In the genomic region with DNA sequence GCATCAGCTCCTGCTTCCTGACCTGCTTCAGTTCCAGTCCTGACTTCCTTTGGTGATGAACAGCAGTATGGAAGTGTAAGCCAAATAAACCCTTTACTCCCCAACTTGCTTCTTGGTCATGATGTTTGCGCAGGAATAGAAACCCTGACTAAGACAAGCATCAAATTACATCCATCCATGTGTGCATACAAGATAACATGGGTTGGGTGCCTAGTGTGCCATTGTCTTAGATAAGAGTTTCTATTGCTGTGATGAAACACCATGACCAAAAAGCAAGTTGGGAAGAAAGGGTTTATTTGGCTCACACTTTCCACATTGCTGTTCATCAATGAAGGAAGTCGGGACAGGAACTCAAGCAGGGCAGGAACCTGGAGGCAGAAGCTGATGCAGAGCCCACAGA, we compare ENCODE assay signal across 6 mouse cellular contexts. TPM values are rescaled to one million over a fixed set of nuclear protein-coding genes. Genes with fewer than 3 reads are reported as not detected.
DNase-seq lines count a peak whose midpoint lies in the region; ATAC-seq lines count a peak whose summit lies in the region.
"Not testable (repeated sequence)": the region's sequence is repeated elsewhere in the genome, so short reads cannot be mapped to it uniquely, and the experiment has no call there.

No protein-coding gene starts in this region.

- peaks cover 37% of the 10 kb centered on the region for H3K36me3 ChIP-seq in erythroblast, embryonic 14.5 days (ENCODE audit: control insufficient read depth)
- peaks cover 27% of the 10 kb centered on the region for H3K36me3 ChIP-seq in liver, embryonic 13.5 days
- not testable (repeated sequence) for H3K36me3 ChIP-seq in liver, embryonic 16.5 days (ENCODE audit: control insufficient read depth, insufficient read depth)

- not testable (repeated sequence) for H3K27me3 ChIP-seq in erythroblast, embryonic 14.5 days (ENCODE audit: control insufficient read depth); liver, embryonic 13.5 days; liver, embryonic 16.5 days (ENCODE audit: control insufficient read depth, insufficient read depth, low read depth, low read length)

- peaks cover 70% of the 10 kb centered on the region for H3K4me1 ChIP-seq in erythroblast, embryonic 14.5 days (ENCODE audit: control insufficient read depth)
- peaks cover 66% of the 10 kb centered on the region for H3K4me1 ChIP-seq in liver, embryonic 13.5 days (replicated peaks)
- H3K4me1 ChIP-seq in liver, embryonic 16.5 days (ENCODE audit: control insufficient read depth, low read depth, low read length), result peaks cover 36% of the 10 kb centered on the region

- H3K9me3 ChIP-seq in erythroblast, embryonic 14.5 days (ENCODE audit: control insufficient read depth, low read length); liver, embryonic 13.5 days (replicated peaks); liver, embryonic 16.5 days (replicated peaks; ENCODE audit: control insufficient read depth, low read length): not testable (repeated sequence)

- peak; percentile 27 for ATAC-seq in liver, embryonic 13.5 days (ENCODE audit: low read depth)
- ATAC-seq in liver, embryonic 16.5 days (ENCODE audit: low read depth), result not testable (repeated sequence)
- peak; percentile 53; the same call in 1 of the 2 replicates for ATAC-seq in megakaryocyte-erythroid progenitor cell, adult 5-6 weeks (replicated peaks; ENCODE audit: low FRiP score, low TSS enrichment, poor library complexity, severe bottlenecking)

- peak overlapping the region; percentile 82 for H3K27ac ChIP-seq in liver, embryonic 13.5 days
- H3K27ac ChIP-seq in liver, embryonic 16.5 days (ENCODE audit: low read length), result peak overlapping the region; percentile 53

- H3K4me2 ChIP-seq in liver, embryonic 13.5 days, result peak overlapping the region; percentile 49
- peak overlapping the region; percentile 36 for H3K4me2 ChIP-seq in liver, embryonic 16.5 days (ENCODE audit: low read depth, low read length)

- H3K9ac ChIP-seq in liver, embryonic 13.5 days, result peak overlapping the region; percentile 46
- H3K9ac ChIP-seq in liver, embryonic 16.5 days (ENCODE audit: low read depth, low read length), result not testable (repeated sequence)

- DNase-seq in 416B (ENCODE audit: low read depth), result peak; percentile 60
- DNase-seq in c-Kit-negative CD71-positive TER-119-positive erythroid progenitor cells, embryonic 14.5 days (ENCODE audit: low read depth, low spot score), result peak; percentile 21
- DNase-seq in liver, embryonic 13.5 days, result peak; percentile 35

- 34% methylated on average over 2 of the region's 2 CpGs for WGBS in liver, embryonic 13.5 days (ENCODE audit: insufficient replicate concordance)
- WGBS in liver, embryonic 16.5 days (ENCODE audit: insufficient replicate concordance), result 20% methylated on average over 2 of the region's 2 CpGs

- peak overlapping the region; percentile 23 for H3K4me3 ChIP-seq in erythroblast, embryonic 14.5 days (replicated peaks)
- 0 out of 2 replicates have a peak overlapping the region, but pooled peaks have one; percentile 4 for H3K4me3 ChIP-seq in liver, embryonic 13.5 days (replicated peaks)
- H3K4me3 ChIP-seq in liver, embryonic 16.5 days (ENCODE audit: low read depth, low read length), result not testable (repeated sequence)

RNA-seq across cellular contexts. Expression of gene Coq6, which starts 2.8 kb away (rescaled TPM):
- polyA plus RNA-seq in erythroblast, embryonic 14.5 days (2012), result 0.84 and 1.3 TPM in 2 replicates
- polyA plus RNA-seq in liver, embryonic 13.5 days (2015; fragmentation: Nextera tagmentation; extraction: Ambion mirVana), result 29.4 and 29.6 TPM in 2 replicates
- polyA plus RNA-seq in liver, embryonic 16.5 days (2015; fragmentation: Nextera tagmentation; extraction: Ambion mirVana), result 22.3 and 23.6 TPM in 2 replicates
- 24.5 and 55.2 TPM in 2 replicates for total RNA-seq in megakaryocyte-erythroid progenitor cell, adult 5-6 weeks (2014; fragmentation: Nextera tagmentation)
- 24.3 and 40.0 TPM in 2 replicates for total RNA-seq in megakaryocyte-erythroid progenitor cell, adult 5-6 weeks (2017)

RNA-seq across cellular contexts. Expression of gene Fam161b, which starts 2.9 kb away (rescaled TPM):
- polyA plus RNA-seq in erythroblast, embryonic 14.5 days (2012), result 0.03 and 0.10 TPM in 2 replicates
- polyA plus RNA-seq in liver, embryonic 13.5 days (2015; fragmentation: Nextera tagmentation; extraction: Ambion mirVana), result 1.4 and 1.5 TPM in 2 replicates
- polyA plus RNA-seq in liver, embryonic 16.5 days (2015; fragmentation: Nextera tagmentation; extraction: Ambion mirVana), result 1.0 and 1.3 TPM in 2 replicates
- 3.3 and 7.8 TPM in 2 replicates for total RNA-seq in megakaryocyte-erythroid progenitor cell, adult 5-6 weeks (2014; fragmentation: Nextera tagmentation)
- total RNA-seq in megakaryocyte-erythroid progenitor cell, adult 5-6 weeks (2017), result 3.9 and 6.2 TPM in 2 replicates

RNA-seq across cellular contexts. Expression of gene Zfp410, which starts 42.0 kb away (rescaled TPM):
- 0.24 and 0.37 TPM in 2 replicates for polyA plus RNA-seq in erythroblast, embryonic 14.5 days (2012)
- polyA plus RNA-seq in liver, embryonic 13.5 days (2015; fragmentation: Nextera tagmentation; extraction: Ambion mirVana), result 44.5 and 49.1 TPM in 2 replicates
- polyA plus RNA-seq in liver, embryonic 16.5 days (2015; fragmentation: Nextera tagmentation; extraction: Ambion mirVana), result 32.3 and 36.2 TPM in 2 replicates
- 73.5 and 91.4 TPM in 2 replicates for total RNA-seq in megakaryocyte-erythroid progenitor cell, adult 5-6 weeks (2014; fragmentation: Nextera tagmentation)
- 61.7 and 63.0 TPM in 2 replicates for total RNA-seq in megakaryocyte-erythroid progenitor cell, adult 5-6 weeks (2017)

RNA-seq across cellular contexts. Expression of gene Entpd5, which starts 50.1 kb away (rescaled TPM):
- 0.15 and 0.21 TPM in 2 replicates for polyA plus RNA-seq in erythroblast, embryonic 14.5 days (2012)
- polyA plus RNA-seq in liver, embryonic 13.5 days (2015; fragmentation: Nextera tagmentation; extraction: Ambion mirVana), result 11.5 and 14.1 TPM in 2 replicates
- 17.0 and 18.1 TPM in 2 replicates for polyA plus RNA-seq in liver, embryonic 16.5 days (2015; fragmentation: Nextera tagmentation; extraction: Ambion mirVana)
- total RNA-seq in megakaryocyte-erythroid progenitor cell, adult 5-6 weeks (2014; fragmentation: Nextera tagmentation), result 11.8 and 13.6 TPM in 2 replicates
- 14.5 and 26.4 TPM in 2 replicates for total RNA-seq in megakaryocyte-erythroid progenitor cell, adult 5-6 weeks (2017)

RNA-seq across cellular contexts. Expression of gene Bbof1, which starts 50.2 kb away (rescaled TPM):
- polyA plus RNA-seq in erythroblast, embryonic 14.5 days (2012), result 0.03 and 0.05 TPM in 2 replicates
- 0.24 and 0.75 TPM in 2 replicates for polyA plus RNA-seq in liver, embryonic 13.5 days (2015; fragmentation: Nextera tagmentation; extraction: Ambion mirVana)
- polyA plus RNA-seq in liver, embryonic 16.5 days (2015; fragmentation: Nextera tagmentation; extraction: Ambion mirVana), result 0.31 and 0.36 TPM in 2 replicates
- total RNA-seq in megakaryocyte-erythroid progenitor cell, adult 5-6 weeks (2014; fragmentation: Nextera tagmentation), result 1.1 and 2.0 TPM in 2 replicates
- total RNA-seq in megakaryocyte-erythroid progenitor cell, adult 5-6 weeks (2017), result 4.5 and 7.6 TPM in 2 replicates

Comparison
In these comparisons a context has a peak if more than half of its experiments do, and no peak if none do; other contexts are left out.
1. RNA of gene Coq6, which starts 2.8 kb away (polyA plus RNA-seq): 29.4 to 29.6 TPM in liver, embryonic 13.5 days and 22.3 to 23.6 TPM in liver, embryonic 16.5 days; 0.84 to 1.3 TPM in erythroblast, embryonic 14.5 days; every median in the first group is over 10 times any median in the second.
2. RNA of gene Zfp410, which starts 42.0 kb away (polyA plus RNA-seq): 44.5 to 49.1 TPM in liver, embryonic 13.5 days and 32.3 to 36.2 TPM in liver, embryonic 16.5 days; 0.24 to 0.37 TPM in erythroblast, embryonic 14.5 days; every median in the first group is over 10 times any median in the second.
3. Peak in every context shown above with its lines, with median percentiles within 50 percentile points of each other: DNase-seq.